Mouse (Mus musculus) testis, adult 2 months (tissue): ENCODE measurements around the gene Cplx3.

Experiments used
- CTCF ChIP-seq: fragments of 200-500 bp; IDR thresholded peaks from 2 replicates; pipeline ENCODE4 v1.5.1; 2012; ENCODE audit warnings: low read depth, mild to moderate bottlenecking, inconsistent platforms, low read length, moderate library complexity; ENCODE audit not compliant: control insufficient read depth, insufficient read depth, insufficient replicate concordance
- POLR2A ChIP-seq: fragments of 200-500 bp; IDR thresholded peaks from 2 replicates; pipeline ENCODE4 v1.6.1; 2012; ENCODE audit warnings: low read depth, mild to moderate bottlenecking, inconsistent platforms, low read length, moderate library complexity; ENCODE audit not compliant: control insufficient read depth

DNA sequence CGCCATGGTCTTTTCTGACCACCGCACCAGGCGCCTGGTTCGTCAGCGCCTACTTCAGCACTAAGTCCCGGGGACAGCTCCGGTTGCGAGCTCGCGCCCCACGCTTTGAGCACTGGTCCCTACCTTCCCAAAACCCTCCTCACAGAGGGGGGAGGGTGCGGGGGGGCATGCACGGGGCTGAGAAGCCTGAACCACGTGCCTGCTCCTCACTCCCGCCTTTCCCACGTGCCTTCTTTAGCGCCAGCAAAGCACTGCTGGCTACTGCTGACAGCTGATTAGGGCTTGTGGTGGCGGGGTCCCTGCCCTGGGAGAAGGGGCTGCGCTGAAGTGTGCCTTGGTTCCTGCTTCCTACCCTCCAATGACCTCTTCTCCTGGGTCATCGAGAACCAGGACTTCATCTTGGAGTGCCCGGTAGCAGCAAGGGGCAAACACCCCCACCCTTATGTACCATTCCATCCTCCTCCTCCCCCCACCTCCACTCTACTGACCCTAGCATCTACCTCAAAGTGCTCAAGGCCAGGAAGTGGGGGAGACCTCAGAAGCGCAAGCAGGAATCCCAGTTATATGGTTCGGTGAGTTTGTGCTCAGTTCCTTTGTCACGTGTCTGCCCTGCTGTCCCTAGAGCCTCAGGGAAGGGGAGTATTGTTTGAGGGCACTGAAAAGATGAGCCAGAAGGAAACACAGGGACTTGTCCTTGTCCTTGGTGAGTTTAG lies at the start of gene Cplx3:
- TF ChIP-seq CTCF (no peak), POLR2A (no peak)
